Mouse (Mus musculus): ENCODE measurements around the gene Phyhd1.

Phyhd1 gene

GRCm38 (mm10) chr2:30265767-30266253, at the start of gene Phyhd1:
Phyhd1 (plus strand) TSS chr2:30266203.
- DNase-seq (ENCODE audit: low spot score) = peak; percentile 54

DNA sequence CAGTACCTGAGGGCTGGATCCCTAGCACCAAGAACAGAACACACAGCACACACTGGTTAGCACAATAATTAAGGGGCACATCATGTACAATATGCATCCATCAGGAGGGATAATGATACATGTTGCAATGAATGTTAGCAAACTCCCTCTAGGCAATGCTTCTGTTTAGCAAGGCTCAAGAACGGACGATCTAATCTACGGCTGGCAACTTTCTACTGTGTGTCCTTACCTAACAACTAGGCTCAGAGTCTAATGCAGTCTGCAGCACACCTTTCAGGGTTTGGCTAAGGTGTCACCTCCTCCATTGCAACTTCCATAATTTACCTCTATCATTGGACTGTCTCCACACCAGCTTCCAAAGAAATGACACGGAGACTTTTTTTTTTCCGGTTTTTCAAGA, 49.7 kb upstream of the Phyhd1 start:
- no peak for DNase-seq (ENCODE audit: low spot score)

DNA sequence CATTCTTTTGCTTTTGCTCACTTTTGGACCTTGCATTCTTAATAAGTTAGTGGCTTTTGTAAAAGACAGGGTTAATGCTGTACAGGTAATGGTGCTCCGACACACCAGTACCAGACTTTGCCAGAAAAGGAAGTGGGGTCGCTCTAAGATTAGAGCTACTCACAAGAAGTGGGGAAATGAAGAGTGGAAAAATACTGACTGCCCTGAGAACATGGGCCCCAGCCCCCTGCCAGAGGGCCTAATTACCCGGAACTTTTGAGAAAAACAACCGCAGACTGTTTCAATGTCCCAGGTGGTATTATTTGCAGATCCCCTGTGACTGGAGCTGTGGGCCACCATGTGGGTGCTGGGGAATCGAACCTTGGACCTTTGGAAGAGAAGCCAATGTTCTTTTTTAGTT, 30.4 kb upstream of the Phyhd1 start:
- DNase-seq (ENCODE audit: low spot score) = no peak

DNA sequence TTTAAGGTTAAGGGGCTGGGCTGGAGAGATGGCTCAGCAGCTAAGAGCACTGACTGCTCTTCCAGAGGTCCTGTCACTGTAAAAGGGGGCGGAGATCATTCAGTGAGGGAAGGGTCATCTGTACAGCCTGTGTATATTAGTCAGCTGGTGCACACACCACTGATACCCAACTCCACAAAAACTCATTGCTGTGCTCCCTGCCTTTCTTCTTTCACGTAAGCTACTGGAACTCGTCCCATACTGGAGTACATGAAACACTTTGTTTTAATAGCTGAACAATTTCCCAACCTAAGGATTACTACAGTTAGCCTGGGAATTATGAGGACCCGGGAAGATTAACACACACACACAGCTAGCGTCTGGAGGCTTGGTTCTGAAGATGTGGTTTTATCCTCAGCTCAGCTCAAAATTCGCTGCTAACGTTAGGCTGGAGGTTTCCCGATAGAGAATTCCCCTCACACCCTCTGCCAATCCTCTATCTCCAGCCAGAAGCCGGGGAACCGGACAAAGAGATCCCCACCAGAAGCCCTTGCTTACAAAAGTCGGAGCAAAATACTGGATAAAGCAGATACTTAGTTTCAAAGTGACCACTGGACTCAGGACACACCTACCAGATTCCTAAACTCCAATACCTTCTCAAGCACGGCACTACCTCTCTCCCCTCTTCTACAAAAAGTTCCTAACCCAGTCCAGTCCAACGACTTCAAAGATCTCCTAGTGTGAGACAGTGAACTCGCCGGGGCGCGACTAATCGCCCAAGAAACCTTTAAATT, 29.4 kb upstream of the Phyhd1 start:
- DNase-seq (ENCODE audit: low spot score) = no peak

DNA sequence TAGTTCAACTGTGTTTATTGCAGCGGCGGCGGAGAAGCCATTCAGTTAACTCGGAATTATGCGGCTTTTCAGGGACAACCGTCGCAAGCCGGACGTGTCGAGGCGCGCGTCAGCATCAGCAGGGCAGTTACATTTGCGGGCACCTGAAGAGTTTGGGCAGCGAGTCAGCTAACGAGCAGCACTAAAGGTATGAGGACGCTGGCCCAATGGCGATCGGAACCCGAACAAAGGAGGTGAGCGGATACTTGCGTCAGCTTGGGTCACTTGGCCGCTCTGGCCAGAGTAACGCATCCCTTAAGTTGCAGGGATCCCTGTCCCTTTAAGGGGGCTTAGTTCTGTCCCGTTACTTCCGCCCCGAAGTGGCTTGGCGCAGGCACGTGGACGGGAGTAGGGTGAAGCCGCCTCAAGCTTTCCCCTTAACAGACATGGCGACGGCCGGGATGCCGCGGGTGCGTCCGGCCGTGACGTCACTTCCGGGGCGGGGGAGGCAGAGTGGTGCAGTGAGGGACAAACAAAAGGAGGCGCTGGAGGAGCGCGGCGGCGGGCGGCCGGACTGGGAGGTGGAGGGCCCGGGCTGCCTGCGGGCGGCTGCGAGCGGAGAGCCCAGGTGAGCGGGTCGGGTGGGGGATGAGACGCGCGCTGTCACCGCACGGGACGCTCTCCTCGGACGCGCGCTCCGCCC, 28.7 kb upstream of the Phyhd1 start, which contains the start of gene Lrrc8a:
Gene Lrrc8a, plus strand, starts transcription at position 517 of the 682 bp plus-strand sequence.
- peak; percentile 99 for DNase-seq (ENCODE audit: low spot score)

GRCm38 (mm10) chr2:30237881-30238280, 28.1 kb upstream of the Phyhd1 start:
- no peak for DNase-seq (ENCODE audit: low spot score)

DNA sequence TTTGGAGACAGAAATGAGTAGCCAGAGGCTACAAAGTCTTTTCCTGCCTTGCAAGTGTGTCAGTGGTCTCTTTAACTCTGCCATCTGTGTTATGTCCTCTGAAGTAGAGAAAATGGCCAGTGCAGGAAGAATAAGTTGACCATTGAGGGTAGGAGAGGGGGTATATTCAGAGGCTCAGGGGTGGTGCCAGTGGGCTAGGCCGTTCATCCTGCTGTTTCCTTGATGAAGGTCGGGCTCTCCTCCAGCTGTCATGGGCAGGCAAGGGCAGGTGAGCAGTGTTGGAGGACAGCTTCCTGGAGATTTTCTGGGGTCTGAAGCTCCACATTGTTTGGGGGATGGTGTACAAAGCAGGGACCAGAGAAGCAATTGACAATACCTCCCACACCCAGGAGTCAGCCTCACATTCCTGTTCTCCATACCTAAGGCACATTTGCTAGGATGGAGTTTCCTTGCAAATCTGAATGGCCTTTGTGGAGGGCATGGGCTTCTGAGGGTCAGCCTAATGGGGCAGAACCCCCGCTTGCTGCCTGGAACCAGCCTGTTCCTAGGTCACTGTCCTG, 27.0 kb upstream of the Phyhd1 start:
- DNase-seq (ENCODE audit: low spot score) = no peak

DNA sequence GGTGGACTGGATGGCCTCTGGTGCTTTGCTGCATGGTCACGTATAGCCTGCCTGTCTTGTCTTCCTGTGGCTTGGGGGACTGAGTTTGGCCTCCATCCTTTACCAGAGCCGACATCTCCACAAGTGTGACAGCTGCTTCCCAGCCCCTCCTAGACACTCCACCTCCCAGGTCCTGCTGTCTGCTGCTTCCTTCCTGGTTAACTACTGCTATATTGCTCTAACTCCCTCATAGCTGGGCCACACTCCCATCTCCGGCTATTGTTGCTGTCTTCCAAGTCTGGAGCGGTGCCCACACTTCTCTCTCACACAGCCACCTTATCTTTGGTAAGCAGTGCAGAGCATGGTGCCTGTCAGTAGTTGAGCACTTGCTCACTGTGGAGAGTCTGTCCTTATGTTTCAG, 26.2 kb upstream of the Phyhd1 start:
- peak; percentile 29 for DNase-seq (ENCODE audit: low spot score)

DNA sequence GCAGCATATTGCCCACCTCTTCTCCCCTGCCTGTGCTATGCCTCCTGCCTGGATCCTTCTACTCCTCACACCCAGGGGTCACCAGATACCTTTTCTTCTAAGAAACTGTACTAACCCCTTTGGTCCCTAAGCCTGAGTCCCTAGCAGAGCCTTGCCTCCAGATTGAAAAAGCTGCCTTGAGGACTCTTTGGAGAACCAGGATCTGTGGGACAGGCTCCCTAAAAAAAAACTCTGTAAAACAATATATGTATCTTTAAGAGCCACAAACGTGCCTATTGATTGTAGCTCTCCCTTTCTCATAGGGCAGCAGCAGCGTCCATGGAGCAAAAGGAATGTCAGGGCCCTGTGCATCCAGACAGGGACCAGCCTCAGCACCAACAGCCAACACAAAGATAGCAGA, 25.7 kb upstream of the Phyhd1 start, which contains the start of gene Gm28035:
Gene Gm28035, plus strand, starts transcription at position 301 of the 400 bp plus-strand sequence.
- no peak for DNase-seq (ENCODE audit: low spot score)

DNA sequence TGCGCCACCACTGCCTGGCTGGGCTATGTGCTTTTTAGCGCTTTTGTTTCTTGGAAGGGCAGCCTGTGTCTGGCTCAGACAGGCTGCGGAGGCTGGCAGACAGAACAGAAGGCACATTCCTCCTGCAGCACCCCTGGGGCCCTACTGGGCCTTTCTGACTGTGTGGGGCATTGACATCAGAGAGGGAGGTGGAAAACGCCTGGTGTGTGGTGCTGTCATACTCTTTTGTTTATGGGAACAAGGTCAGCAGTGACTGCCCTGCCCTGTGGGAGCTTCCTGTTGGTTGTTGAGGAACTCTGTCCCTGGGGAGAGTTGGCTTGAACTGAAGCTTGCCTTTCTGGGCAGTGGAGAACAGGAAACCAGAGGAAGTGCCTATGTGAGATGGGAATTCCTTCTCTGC, 23.5 kb upstream of the Phyhd1 start:
- peak; percentile 51 for DNase-seq (ENCODE audit: low spot score)

DNA sequence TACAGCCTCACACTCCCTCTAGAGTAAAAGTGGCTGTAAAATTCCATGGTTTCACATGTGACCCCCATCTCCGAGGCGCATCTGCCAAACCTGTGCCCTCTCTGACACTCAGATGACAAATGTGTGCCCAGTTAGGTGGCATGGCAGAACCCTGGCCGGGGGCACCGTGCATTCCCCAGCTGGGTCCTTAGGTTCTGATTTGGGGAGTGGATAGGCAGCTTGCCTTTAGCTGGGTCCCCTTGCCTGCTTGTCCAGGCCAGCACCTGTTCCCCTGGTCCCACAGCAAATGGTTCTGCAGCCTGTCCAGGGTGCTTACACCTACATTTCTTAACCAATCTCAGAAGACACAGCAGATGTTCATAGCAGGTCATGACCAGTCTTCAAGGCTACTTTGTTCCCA, 22.6 kb upstream of the Phyhd1 start:
- DNase-seq (ENCODE audit: low spot score) = no peak

DNA sequence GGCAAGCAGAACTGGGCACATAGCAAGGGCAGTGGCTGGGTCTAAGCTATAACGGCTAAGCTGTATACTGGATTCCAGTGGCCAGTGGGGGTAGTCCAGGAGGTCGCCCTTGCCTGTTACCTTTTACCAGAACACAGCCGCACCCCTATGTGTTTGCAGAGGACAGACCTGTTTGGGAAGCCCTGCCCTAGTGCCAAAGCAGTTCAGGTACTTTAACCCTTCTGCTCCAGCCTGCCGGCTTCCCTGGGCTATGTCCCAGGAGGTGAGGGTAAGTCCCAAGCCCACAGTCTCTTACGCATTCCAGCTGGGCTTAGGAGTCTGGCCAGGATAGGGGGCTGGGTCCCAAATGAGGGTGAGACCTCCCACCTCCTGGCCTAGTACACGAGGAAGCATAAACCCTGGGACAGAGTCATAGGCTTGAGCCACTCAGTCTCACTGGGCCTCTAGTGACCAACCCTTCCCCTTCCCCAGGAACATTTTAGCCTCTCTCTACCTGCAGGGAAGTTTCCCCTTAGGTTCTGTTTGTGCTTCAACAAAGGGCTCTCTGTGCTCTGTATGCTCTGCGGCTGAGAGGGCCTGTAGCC, 21.3 kb upstream of the Phyhd1 start:
- no peak for DNase-seq (ENCODE audit: low spot score)

GRCm38 (mm10) chr2:30247036-30247435, 19.0 kb upstream of the Phyhd1 start:
- no peak for DNase-seq (ENCODE audit: low spot score)

GRCm38 (mm10) chr2:30247681-30248080, 18.3 kb upstream of the Phyhd1 start:
- no peak for DNase-seq (ENCODE audit: low spot score)

- no peak for DNase-seq (ENCODE audit: low spot score)
Measured at GRCm38 (mm10) chr2:30249182-30249581, 16.8 kb upstream of the Phyhd1 start.

GRCm38 (mm10) chr2:30250166-30251128, 15.6 kb upstream of the Phyhd1 start:
- DNase-seq (ENCODE audit: low spot score) = no peak

- no peak for DNase-seq (ENCODE audit: low spot score)
Measured at GRCm38 (mm10) chr2:30251417-30252104, 14.4 kb upstream of the Phyhd1 start.

- DNase-seq (ENCODE audit: low spot score) = no peak
Measured at GRCm38 (mm10) chr2:30252521-30252920, 13.5 kb upstream of the Phyhd1 start.

- DNase-seq (ENCODE audit: low spot score) = no peak
Measured at GRCm38 (mm10) chr2:30253809-30254208, 12.2 kb upstream of the Phyhd1 start.

DNA sequence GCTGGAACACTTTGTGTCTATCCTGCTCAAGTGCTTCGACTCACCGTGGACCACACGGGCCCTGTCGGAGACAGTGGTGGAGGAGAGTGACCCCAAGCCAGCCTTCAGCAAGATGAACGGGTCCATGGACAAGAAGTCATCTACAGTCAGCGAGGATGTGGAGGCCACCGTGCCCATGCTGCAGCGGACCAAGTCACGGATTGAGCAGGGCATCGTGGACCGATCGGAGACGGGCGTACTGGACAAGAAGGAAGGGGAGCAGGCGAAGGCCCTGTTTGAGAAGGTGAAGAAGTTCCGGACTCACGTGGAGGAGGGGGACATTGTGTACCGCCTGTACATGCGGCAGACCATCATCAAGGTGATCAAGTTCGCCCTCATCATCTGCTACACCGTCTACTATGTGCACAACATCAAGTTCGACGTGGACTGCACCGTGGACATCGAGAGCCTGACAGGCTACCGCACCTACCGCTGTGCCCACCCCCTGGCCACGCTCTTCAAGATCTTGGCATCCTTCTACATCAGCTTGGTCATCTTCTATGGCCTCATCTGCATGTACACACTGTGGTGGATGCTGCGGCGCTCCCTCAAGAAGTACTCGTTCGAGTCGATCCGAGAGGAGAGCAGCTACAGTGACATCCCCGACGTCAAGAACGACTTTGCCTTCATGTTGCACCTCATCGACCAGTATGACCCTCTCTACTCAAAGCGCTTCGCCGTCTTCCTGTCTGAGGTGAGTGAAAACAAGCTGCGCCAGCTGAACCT, 10.2 kb upstream of the Phyhd1 start:
- no peak for DNase-seq (ENCODE audit: low spot score)

All from ovary, adult 18-20 months (tissue).